Mouse (Mus musculus) midbrain, embryonic 15.5 days (tissue): ENCODE measurements at regions not wholly inside any gene's neighbourhood (a gene's known extent, or its start where the extent isn't known, plus 50 kb on each side); places are given as distances from the start of the nearest gene placed in this dataset.

Source experiments
- ATAC-seq: fragments of 200-750 bp; cut with Nextera tagmentation; replicated peaks from 2 replicates; pipeline ENCODE4 v1.8.0; 2017; ENCODE audit warnings: moderate TSS enrichment
- H3K27ac ChIP-seq: fragments of 300-500 bp; sonication (generic); 2 replicates; pipeline ENCODE4 v1.5.1; 2015; ENCODE audit warnings: mild to moderate bottlenecking, inconsistent platforms
- H3K27me3 ChIP-seq: fragments of 300-500 bp; sonication (generic); replicated peaks from 2 replicates; pipeline ENCODE4 v1.6.1; 2015; ENCODE audit warnings: inconsistent platforms
- H3K36me3 ChIP-seq: fragments of 300-500 bp; sonication (generic); replicated peaks from 2 replicates; pipeline ENCODE4 v1.6.1; 2015; ENCODE audit warnings: inconsistent platforms
- H3K4me1 ChIP-seq: fragments of 300-500 bp; sonication (generic); 2 replicates; pipeline ENCODE4 v1.6.1; 2015; ENCODE audit warnings: inconsistent platforms
- H3K4me2 ChIP-seq: fragments of 300-500 bp; sonication (generic); 2 replicates; pipeline ENCODE4 v1.6.1; 2015; ENCODE audit warnings: inconsistent platforms, mild to moderate bottlenecking, moderate library complexity
- H3K4me3 ChIP-seq: fragments of 300-500 bp; sonication (generic); 2 replicates; pipeline ENCODE4 v1.5.1; 2015; ENCODE audit warnings: mild to moderate bottlenecking, inconsistent platforms
- H3K9ac ChIP-seq: fragments of 300-500 bp; sonication (generic); 2 replicates; pipeline ENCODE4 v1.6.1; 2015; ENCODE audit warnings: mild to moderate bottlenecking, inconsistent platforms
- H3K9me3 ChIP-seq: fragments of 300-500 bp; sonication (generic); 2 replicates; pipeline ENCODE4 v1.6.1; 2016; ENCODE audit warnings: inconsistent platforms
- WGBS: fragments of 180-500 bp; shearing (Covaris S2); methylation state at CpG from one replicate; pipeline ENCODE4 v1.1.7; 2015; ENCODE audit warnings: mixed read lengths; 5-methylcytosine and 5-hydroxymethylcytosine counted together

- no peak for ATAC-seq
- no peak overlapping the region for H3K27ac ChIP-seq
- no peaks in the 10 kb centered on the region for H3K36me3 ChIP-seq
- H3K4me1 ChIP-seq = no peaks in the 10 kb centered on the region
- H3K4me2 ChIP-seq = no peak overlapping the region
- no peaks in the 10 kb centered on the region for H3K27me3 ChIP-seq
- no peak overlapping the region for H3K4me3 ChIP-seq
- no peak overlapping the region for H3K9ac ChIP-seq
- 87% methylated on average over 6 of the region's 6 CpGs for WGBS
- no peaks in the 10 kb centered on the region for H3K9me3 ChIP-seq
Observed at GRCm38 (mm10) chr3:101690222-101690621, 85.7 kb upstream of the Atp1a1 start.

GRCm38 (mm10) chr3:101685203-101685602, 80.7 kb upstream of the Atp1a1 start:
- Histone ChIP-seq H3K4me2 (no peak overlapping the region), H3K36me3 (no peaks in the 10 kb centered on the region), H3K27me3 (no peaks in the 10 kb centered on the region), H3K9me3 (0 out of 2 replicates have a peak, but pooled peaks cover 5% of the 10 kb centered on the region), H3K27ac (no peak overlapping the region), H3K4me3 (no peak overlapping the region), H3K4me1 (no peaks in the 10 kb centered on the region), H3K9ac (no peak overlapping the region)
- ATAC-seq = no peak
- WGBS = 78% methylated on average over 7 of the region's 7 CpGs

- no peaks in the 10 kb centered on the region for H3K27me3 ChIP-seq
- no peaks in the 10 kb centered on the region for H3K36me3 ChIP-seq
- no peaks in the 10 kb centered on the region for H3K9me3 ChIP-seq
- 87% methylated on average over 4 of the region's 4 CpGs for WGBS
- H3K9ac ChIP-seq = no peak overlapping the region
- no peak overlapping the region for H3K4me3 ChIP-seq
- ATAC-seq = no peak
- H3K27ac ChIP-seq = no peak overlapping the region
- H3K4me1 ChIP-seq = no peaks in the 10 kb centered on the region
- H3K4me2 ChIP-seq = no peak overlapping the region
Observed at GRCm38 (mm10) chr3:101672943-101673342, 68.5 kb upstream of the Atp1a1 start.

- WGBS = 40% methylated on average over 8 of the region's 8 CpGs
- H3K4me3 ChIP-seq = no peak overlapping the region
- peaks cover 8% of the 10 kb centered on the region; the same call in 1 of the 2 replicates for H3K4me1 ChIP-seq
- H3K4me2 ChIP-seq = no peak overlapping the region
- H3K9ac ChIP-seq = no peak overlapping the region
- no peaks in the 10 kb centered on the region for H3K27me3 ChIP-seq
- H3K36me3 ChIP-seq = no peaks in the 10 kb centered on the region
- H3K9me3 ChIP-seq = no peaks in the 10 kb centered on the region
- ATAC-seq = no peak
- H3K27ac ChIP-seq = no peak overlapping the region
Observed at GRCm38 (mm10) chr3:101670561-101671001, 66.1 kb upstream of the Atp1a1 start.

- Histone ChIP-seq H3K27ac (no peak overlapping the region), H3K4me3 (no peak overlapping the region), H3K9me3 (no peaks in the 10 kb centered on the region), H3K4me1 (peaks cover 8% of the 10 kb centered on the region; the same call in 1 of the 2 replicates), H3K9ac (no peak overlapping the region), H3K36me3 (no peaks in the 10 kb centered on the region), H3K27me3 (no peaks in the 10 kb centered on the region), H3K4me2 (no peak overlapping the region)
- ATAC-seq = no peak
- 92% methylated on average over 3 of the region's 3 CpGs for WGBS
Observed at GRCm38 (mm10) chr3:101669743-101670142, 65.3 kb upstream of the Atp1a1 start.

GRCm38 (mm10) chr3:101667767-101668387, 63.4 kb upstream of the Atp1a1 start:
- H3K36me3 ChIP-seq = no peaks in the 10 kb centered on the region
- no peak overlapping the region for H3K9ac ChIP-seq
- H3K4me2 ChIP-seq = no peak overlapping the region
- ATAC-seq = peak; percentile 55
- peak overlapping the region; percentile 40 for H3K27ac ChIP-seq
- 45% methylated on average over 10 of the region's 10 CpGs for WGBS
- H3K4me1 ChIP-seq = peaks cover 8% of the 10 kb centered on the region; the same call in 1 of the 2 replicates
- H3K9me3 ChIP-seq = no peaks in the 10 kb centered on the region
- H3K4me3 ChIP-seq = no peak overlapping the region
- no peaks in the 10 kb centered on the region for H3K27me3 ChIP-seq

GRCm38 (mm10) chr3:101667186-101667585, 62.7 kb upstream of the Atp1a1 start:
- Histone ChIP-seq H3K9ac (no peak overlapping the region), H3K27ac (peak overlapping the region; percentile 40), H3K27me3 (no peaks in the 10 kb centered on the region), H3K4me1 (peaks cover 8% of the 10 kb centered on the region; the same call in 1 of the 2 replicates), H3K9me3 (no peaks in the 10 kb centered on the region), H3K36me3 (no peaks in the 10 kb centered on the region), H3K4me2 (no peak overlapping the region), H3K4me3 (no peak overlapping the region)
- WGBS = 26% methylated on average over 4 of the region's 4 CpGs
- ATAC-seq = peak; percentile 59

- Histone ChIP-seq H3K4me2 (no peak overlapping the region), H3K4me3 (no peak overlapping the region), H3K9ac (no peak overlapping the region), H3K36me3 (no peaks in the 10 kb centered on the region), H3K27ac (no peak overlapping the region), H3K9me3 (no peaks in the 10 kb centered on the region), H3K4me1 (peaks cover 12% of the 10 kb centered on the region), H3K27me3 (no peaks in the 10 kb centered on the region)
- WGBS = 93% methylated on average over 8 of the region's 8 CpGs
- ATAC-seq = no peak
Observed at GRCm38 (mm10) chr3:101666583-101666982, 62.1 kb upstream of the Atp1a1 start.

- peak overlapping the region; percentile 75 for H3K27ac ChIP-seq
- peaks cover 24% of the 10 kb centered on the region for H3K4me1 ChIP-seq
- WGBS = 35% methylated on average over 9 of the region's 9 CpGs
- no peak overlapping the region for H3K4me3 ChIP-seq
- peak; percentile 91 for ATAC-seq
- H3K9ac ChIP-seq = no peak overlapping the region
- H3K36me3 ChIP-seq = no peaks in the 10 kb centered on the region
- no peaks in the 10 kb centered on the region for H3K27me3 ChIP-seq
- no peaks in the 10 kb centered on the region for H3K9me3 ChIP-seq
- H3K4me2 ChIP-seq = no peak overlapping the region
Observed at GRCm38 (mm10) chr3:101661184-101661992, 56.9 kb upstream of the Atp1a1 start.

GRCm38 (mm10) chr3:101660635-101661034, 56.2 kb upstream of the Atp1a1 start:
- Histone ChIP-seq H3K4me2 (no peak overlapping the region), H3K9me3 (no peaks in the 10 kb centered on the region), H3K4me3 (no peak overlapping the region), H3K9ac (no peak overlapping the region), H3K27me3 (no peaks in the 10 kb centered on the region), H3K4me1 (peaks cover 24% of the 10 kb centered on the region), H3K36me3 (no peaks in the 10 kb centered on the region), H3K27ac (peak overlapping the region; percentile 75)
- ATAC-seq = peak; percentile 46
- WGBS = 33% methylated on average over 6 of the region's 6 CpGs

- 77% methylated on average over 4 of the region's 4 CpGs for WGBS
- ATAC-seq = peak; percentile 5; the same call in 1 of the 2 replicates
- H3K27ac ChIP-seq = peak overlapping the region; percentile 75
- no peak overlapping the region for H3K4me2 ChIP-seq
- H3K9me3 ChIP-seq = no peaks in the 10 kb centered on the region
- peaks cover 24% of the 10 kb centered on the region for H3K4me1 ChIP-seq
- H3K9ac ChIP-seq = no peak overlapping the region
- H3K36me3 ChIP-seq = no peaks in the 10 kb centered on the region
- no peak overlapping the region for H3K4me3 ChIP-seq
- H3K27me3 ChIP-seq = no peaks in the 10 kb centered on the region
Observed at GRCm38 (mm10) chr3:101660176-101660575, 55.7 kb upstream of the Atp1a1 start.

- Histone ChIP-seq H3K36me3 (no peaks in the 10 kb centered on the region), H3K9ac (no peak overlapping the region), H3K9me3 (no peaks in the 10 kb centered on the region), H3K4me1 (peaks cover 28% of the 10 kb centered on the region), H3K4me3 (no peak overlapping the region), H3K4me2 (no peak overlapping the region), H3K27ac (no peak overlapping the region), H3K27me3 (no peaks in the 10 kb centered on the region)
- ATAC-seq = no peak
Observed at GRCm38 (mm10) chr3:101657979-101658378, 53.5 kb upstream of the Atp1a1 start.
